Mouse (Mus musculus) CH12.LX (cell line): ENCODE data around the gene Them4. TPM values are rescaled to one million over a fixed set of nuclear protein-coding genes. Genes with fewer than 3 reads are reported as not detected.

Experiments
- DNase-seq: peaks from one replicate; pipeline ENCODE4 v3.0.0-alpha.2; 2013; ENCODE audit errors: extremely low read depth
- H3K27ac ChIP-seq: 2 replicates; pipeline ENCODE4 v1.5.1; 2012; ENCODE audit warnings: low read depth, mild to moderate bottlenecking, control low read depth, moderate library complexity; ENCODE audit not compliant: insufficient read depth
- H3K27me3 ChIP-seq: replicated peaks from 2 replicates; pipeline ENCODE3; 2012; ENCODE audit warnings: inconsistent platforms
- H3K36me3 ChIP-seq, 2 experiments: replicated peaks in 1 of 2; 2 replicates each; pipeline versions ENCODE3 to v1.6.1; 2012; ENCODE audit warnings: inconsistent platforms in 1 of 2, low read length in 1 of 2, mild to moderate bottlenecking in 1 of 2, mixed read lengths in 1 of 2, moderate library complexity in 1 of 2; ENCODE audit not compliant: control insufficient read depth in 1 of 2, insufficient read depth in 1 of 2
- H3K4me1 ChIP-seq, 2 experiments: 2 replicates each; pipeline ENCODE4 v1.6.1; 2012; ENCODE audit warnings: inconsistent platforms in 1 of 2, moderate library complexity in 1 of 2; ENCODE audit not compliant: insufficient read depth in 2 of 2, control insufficient read depth in 1 of 2
- H3K4me2 ChIP-seq: 2 replicates; pipeline ENCODE4 v1.6.1; 2012; ENCODE audit warnings: low read depth, mild to moderate bottlenecking, control low read depth; ENCODE audit not compliant: poor library complexity, insufficient read depth, severe bottlenecking
- H3K4me3 ChIP-seq, 3 experiments: fragments of 150-350 bp in 1 of 3; sonication (generic) in 1 of 3; replicated peaks in 1 of 3; 2 replicates each; pipeline versions ENCODE3 to v1.5.1; 2011 to 2012; ENCODE audit warnings: low read depth in 2 of 3, low read length in 2 of 3, mild to moderate bottlenecking in 2 of 3, moderate library complexity in 2 of 3, control low read depth in 1 of 3, improper control_type of control experiment in 1 of 3, inconsistent platforms in 1 of 3, mixed read lengths in 1 of 3; ENCODE audit not compliant: poor library complexity in 1 of 3
- H3K79me2 ChIP-seq: replicated peaks from 2 replicates; pipeline ENCODE4 v1.6.1; 2012; ENCODE audit warnings: mild to moderate bottlenecking, moderate library complexity; ENCODE audit not compliant: control insufficient read depth, poor library complexity, insufficient read depth, severe bottlenecking; ENCODE audit errors: extremely low read depth
- H3K9ac ChIP-seq: 2 replicates; pipeline ENCODE4 v1.6.1; 2012; ENCODE audit warnings: low read depth, mild to moderate bottlenecking, control low read depth, moderate library complexity; ENCODE audit not compliant: insufficient read depth
- H3K9me3 ChIP-seq: replicated peaks from 2 replicates; pipeline ENCODE3; 2012; ENCODE audit warnings: low read length, inconsistent platforms, mixed read lengths
- CHD1 ChIP-seq: IDR thresholded peaks from 2 replicates; pipeline ENCODE4 v1.6.1; 2012; ENCODE audit warnings: low read depth, low read length, improper control_type of control experiment, inconsistent platforms
- CHD2 ChIP-seq: IDR thresholded peaks from 2 replicates; pipeline ENCODE4 v1.6.1; 2011; ENCODE audit warnings: low read length, improper control_type of control experiment
- CTCF ChIP-seq, 2 experiments: IDR thresholded peaks in 1 of 2; conservative IDR thresholded peaks in 1 of 2; 2 replicates each; pipeline ENCODE4 v1.5.1; 2011 to 2012; ENCODE audit warnings: low read depth in 2 of 2, low read length in 2 of 2, improper control_type of control experiment in 1 of 2, inconsistent platforms in 1 of 2, mild to moderate bottlenecking in 1 of 2, moderate library complexity in 1 of 2
- E2F4 ChIP-seq: IDR thresholded peaks from 2 replicates; pipeline ENCODE4 v1.6.1; 2011; ENCODE audit warnings: low read depth, low read length, improper control_type of control experiment; ENCODE audit not compliant: insufficient replicate concordance
- ELF1 ChIP-seq: IDR thresholded peaks from 2 replicates; pipeline ENCODE4 v1.6.1; 2014; ENCODE audit warnings: low read depth, mild to moderate bottlenecking, inconsistent platforms, low read length, improper control_type of control experiment
- ETS1 ChIP-seq: conservative IDR thresholded peaks from 2 replicates; pipeline ENCODE4 v1.6.1; 2012; ENCODE audit warnings: low read depth, mild to moderate bottlenecking, inconsistent platforms, low read length, improper control_type of control experiment, moderate library complexity
- HCFC1 ChIP-seq: IDR thresholded peaks from 2 replicates; pipeline ENCODE4 v1.6.1; 2012; ENCODE audit warnings: low read depth, mild to moderate bottlenecking, inconsistent platforms, low read length, improper control_type of control experiment
- JUN ChIP-seq: IDR thresholded peaks from 2 replicates; pipeline ENCODE4 v1.6.1; 2011; ENCODE audit warnings: low read depth, mild to moderate bottlenecking, low read length, improper control_type of control experiment, moderate library complexity; ENCODE audit not compliant: insufficient read depth
- JUND ChIP-seq: conservative IDR thresholded peaks from 2 replicates; pipeline ENCODE4 v1.6.1; 2011; ENCODE audit warnings: low read depth, low read length, improper control_type of control experiment
- KAT2A ChIP-seq: IDR thresholded peaks from 2 replicates; pipeline ENCODE4 v1.6.1; 2012; ENCODE audit warnings: low read length, improper control_type of control experiment, inconsistent platforms; ENCODE audit not compliant: insufficient replicate concordance
- MAFK ChIP-seq: IDR thresholded peaks from 2 replicates; pipeline ENCODE4 v1.6.1; 2011; ENCODE audit warnings: low read length, improper control_type of control experiment; ENCODE audit not compliant: insufficient replicate concordance
- MAZ ChIP-seq: IDR thresholded peaks from 2 replicates; pipeline ENCODE4 v1.6.1; 2012; ENCODE audit warnings: low read depth, mild to moderate bottlenecking, inconsistent platforms, low read length, improper control_type of control experiment, moderate library complexity
- MXI1 ChIP-seq: IDR thresholded peaks from 2 replicates; pipeline ENCODE4 v1.6.1; 2011; ENCODE audit warnings: mild to moderate bottlenecking, low read depth, low read length, improper control_type of control experiment
- NELFE ChIP-seq: IDR thresholded peaks from 2 replicates; pipeline ENCODE4 v1.6.1; 2011; ENCODE audit warnings: low read depth, low read length, improper control_type of control experiment
- POLR2AphosphoS2 ChIP-seq: IDR thresholded peaks from 2 replicates; pipeline ENCODE4 v1.6.1; 2011; ENCODE audit warnings: low read depth, low read length, improper control_type of control experiment
- RAD21 ChIP-seq: IDR thresholded peaks from 2 replicates; pipeline ENCODE4 v1.6.1; 2011; ENCODE audit warnings: low read depth, mild to moderate bottlenecking, low read length, improper control_type of control experiment, moderate library complexity
- RCOR1 ChIP-seq: conservative IDR thresholded peaks from 2 replicates; pipeline ENCODE4 v1.6.1; 2012; ENCODE audit warnings: low read depth, mild to moderate bottlenecking, inconsistent platforms, low read length, improper control_type of control experiment
- SMC3 ChIP-seq: IDR thresholded peaks from 2 replicates; pipeline ENCODE4 v1.6.1; 2011; ENCODE audit warnings: low read depth, low read length, improper control_type of control experiment
- USF1 ChIP-seq: IDR thresholded peaks from 2 replicates; pipeline ENCODE4 v1.6.1; 2014; ENCODE audit warnings: low read depth, mild to moderate bottlenecking, inconsistent platforms, low read length, improper control_type of control experiment
- ZMIZ1 ChIP-seq: IDR thresholded peaks from 2 replicates; pipeline ENCODE4 v1.6.1; 2012; ENCODE audit warnings: low read depth, mild to moderate bottlenecking, inconsistent platforms, low read length, improper control_type of control experiment
- ZNF384 ChIP-seq: IDR thresholded peaks from 2 replicates; pipeline ENCODE4 v1.6.1; 2012; ENCODE audit warnings: low read depth, low read length, improper control_type of control experiment, inconsistent platforms
- dilution Hi-C: fragments of 300-500 bp; cut with MboI; formaldehyde crosslinking; loops from 2 replicates; pipeline ENCODE4 v1.14.3; 2020; ENCODE audit warnings: low sequenced_read_pairs; ENCODE audit not compliant: extremely low pct_unique_long_range_greater_than_20kb, extremely low pct_ligation_motif_present
- in situ Hi-C: fragments of 300-500 bp; cut with MboI; formaldehyde crosslinking; loops from 3 replicates; pipeline ENCODE4 v1.14.3; 2019; ENCODE audit warnings: low sequenced_read_pairs, low pct_ligation_motif_present, low pct_unique_long_range_greater_than_20kb, mixed read lengths
- polyA plus RNA-seq: library from polyadenylated mRNA; unstranded; fragments of >175 nt; gene quantifications from 2 replicates; pipeline ENCODE4 v1.2.1, GENCODE M21; 2012; ENCODE audit warnings: low read depth; ENCODE audit not compliant: insufficient read length
- total RNA-seq, 2 experiments: library from RNA; depleted of rRNA; stranded (reverse); fragments of 300-350 nt in 1 of 2; fragments of >200 nt in 1 of 2; gene quantifications; 2 replicates each; pipeline ENCODE4 v1.2.3; 2012 to 2014

The Them4 gene
- total and polyA plus RNA-seq, 3 experiments: 2.4 to 7.2 (median 3.6) TPM

DNA sequence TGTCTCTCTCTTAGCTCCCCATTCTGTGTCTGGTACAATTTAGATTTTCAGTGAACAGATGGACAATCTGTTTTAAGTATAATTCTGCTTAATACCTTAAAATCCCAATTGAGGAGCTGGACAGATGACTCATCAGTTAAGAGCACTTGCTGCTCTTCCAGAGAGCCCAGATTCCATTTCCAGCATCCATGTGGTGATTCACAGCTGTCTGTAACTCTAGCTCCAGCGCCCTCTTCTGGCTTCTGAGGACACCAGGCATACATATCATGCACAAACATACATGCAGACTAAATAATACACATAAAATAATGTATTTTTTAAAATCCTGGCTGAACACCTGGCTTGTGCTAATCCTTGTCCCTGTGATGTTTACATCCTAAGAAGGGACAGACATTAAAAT, 50.9 kb downstream of the Them4 start:
- Histone ChIP-seq H3K4me2 (no peak overlapping the region), H3K4me3 (no peak overlapping the region), H3K79me2 (no peaks in the 10 kb centered on the region), H3K9me3 (peaks cover 10% of the 10 kb centered on the region), H3K9ac (no peak overlapping the region), H3K36me3 (peaks cover 0 to 11% of the 10 kb centered on the region in 2 experiments), H3K27me3 (no peaks in the 10 kb centered on the region), H3K4me1 (peaks cover 0 to 1% of the 10 kb centered on the region in 2 experiments; a peak in 2 of 4 replicates), H3K27ac (no peak overlapping the region)
- no peak for TF ChIP-seq ZNF384
- TF ChIP-seq CTCF (conservative IDR thresholded peaks at IDR 0.05 in 1 of 2, IDR thresholded peaks at IDR 0.05 in 1 of 2; ENCODE audit: low read depth in 2 of 2, low read length in 2 of 2): peak in 1 of 2 experiments; percentile 38; a peak in 2 of 4 replicates
- no peak for TF ChIP-seq KAT2A
- TF ChIP-seq E2F4: no peak
- TF ChIP-seq RAD21: peak; percentile 19
- no peak for TF ChIP-seq HCFC1
- no peak for TF ChIP-seq MAZ
- TF ChIP-seq JUN: no peak
- TF ChIP-seq MXI1: no peak
- peak; percentile 30; the same call in 1 of the 2 replicates for TF ChIP-seq SMC3
- no peak for TF ChIP-seq CHD1
- dilution Hi-C loops: no loop called here
- no peak for DNase-seq
- in situ Hi-C loops: no loop called here

DNA sequence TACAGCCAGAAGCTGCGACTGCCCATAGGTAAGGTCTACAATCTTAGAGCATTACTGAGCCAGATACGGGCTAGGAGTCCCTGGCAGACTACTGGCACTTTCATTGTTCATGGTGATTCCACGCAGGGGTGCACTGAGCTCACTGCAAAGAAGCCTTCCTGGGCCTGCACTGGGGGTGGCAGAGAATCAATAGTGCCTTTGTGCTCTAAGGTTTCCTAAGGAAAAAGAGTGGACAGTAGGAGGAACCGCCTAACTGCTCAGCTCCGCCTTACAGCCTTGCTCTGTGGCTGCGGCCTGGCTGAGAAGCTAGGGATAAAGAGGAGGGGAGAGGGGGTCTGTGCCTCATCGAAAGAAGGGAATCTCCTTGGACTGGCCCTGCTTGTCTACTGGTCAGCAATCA, 52.2 kb downstream of the Them4 start, which contains the start of gene C2cd4d:
C2cd4d (plus strand) TSS at position 301 of the 400 bp plus-strand sequence.
- H3K4me3 ChIP-seq: no peak within 1 kb of the TSS
- H3K4me1 ChIP-seq: peaks cover 0 to 9% of the 10 kb centered on the region in 2 experiments; a peak in 2 of 4 replicates
- no peak for TF ChIP-seq SMC3
- no peak for TF ChIP-seq NELFE
- no peak for TF ChIP-seq CHD2
- no peak for TF ChIP-seq ZNF384
- no peak for TF ChIP-seq ELF1
- no peak for TF ChIP-seq USF1
- no peak for TF ChIP-seq CTCF (conservative IDR thresholded peaks at IDR 0.05 in 1 of 2, IDR thresholded peaks at IDR 0.05 in 1 of 2; ENCODE audit: low read depth in 2 of 2, low read length in 2 of 2)
- no peak for TF ChIP-seq POLR2AphosphoS2
- no peak for TF ChIP-seq ETS1
- no peak for TF ChIP-seq HCFC1
- no peak for TF ChIP-seq RCOR1
- TF ChIP-seq ZMIZ1: no peak
- TF ChIP-seq JUND: no peak
- TF ChIP-seq MAFK: no peak
- dilution Hi-C loops: no loop called here
- H3K27me3 ChIP-seq: no peaks in the 10 kb centered on the region
- H3K9ac ChIP-seq: no peak within 1 kb of the TSS
- H3K9me3 ChIP-seq: peaks cover 10% of the 10 kb centered on the region
- in situ Hi-C loops: no loop called here
- no peak within 1 kb of the TSS for H3K4me2 ChIP-seq
- no peak within 1 kb of the TSS for H3K27ac ChIP-seq
- no peaks in the 10 kb centered on the region for H3K79me2 ChIP-seq
- no peak for DNase-seq
- peaks cover 0 to 11% of the 10 kb centered on the region in 2 experiments for H3K36me3 ChIP-seq
